Mouse (Mus musculus): ENCODE measurements at regions not wholly inside any gene's neighbourhood (a gene's known extent, or its start where the extent isn't known, plus 50 kb on each side); places are given as distances from the start of the nearest gene placed in this dataset.

DNA sequence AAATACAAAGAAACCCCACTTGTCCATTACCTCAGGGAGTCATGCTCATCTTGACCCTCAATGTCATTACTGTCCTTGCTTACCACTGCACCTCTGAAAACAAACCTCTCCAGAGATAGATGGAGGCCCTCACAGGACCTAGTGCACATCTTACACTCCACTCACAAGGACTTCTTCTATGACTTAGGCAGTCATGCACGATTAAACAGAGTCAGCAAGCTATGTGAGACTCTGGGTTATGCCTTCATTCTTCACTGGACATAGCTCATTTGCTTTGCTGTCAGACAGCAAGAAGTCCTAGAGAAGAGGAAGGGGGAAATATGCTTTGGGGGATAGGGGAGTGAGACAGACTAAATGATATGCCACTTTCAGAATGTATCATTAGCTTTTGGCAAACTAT is 59.5 kb upstream of the Sgcd start:
- TF ChIP-seq POLR2A (IDR thresholded peaks at IDR 0.05; ENCODE audit: borderline replicate concordance, extremely low read depth, low read depth, low read length) (no peak), CTCF (IDR thresholded peaks at IDR 0.05; ENCODE audit: insufficient read depth, low read length) (no peak)
